Comparison of ENCODE assay signal across 22 mouse cellular contexts in genomic region chr17:70864117-70864516, GRCm38 (mm10).
"Had no signal": no experiment of that assay in that cellular context is flagged by ENCODE, and none has a peak within 500 bp of the region (broad histone marks: within the 10 kb centered on the region; RNA-seq: fewer than 3 reads in every experiment).

No protein-coding gene starts in this region.

- DNase-seq: gastrocnemius, postnatal 25 days; heart, adult 18-20 months; heart, postnatal 10 days; heart, postnatal 4 days; kidney, adult 18-20 months; kidney, adult 8-10 months; kidney, postnatal 10 days; kidney, postnatal 25 days; kidney, postnatal 4 days; liver; liver, embryonic 13.5 days had no signal

- H3K4me3 ChIP-seq: heart, embryonic 10.5 days; heart, embryonic 12.5 days; hindbrain, embryonic 10.5 days; hindbrain, embryonic 12.5 days; intestine, embryonic 15.5 days; layer of hippocampus, adult 2 months; left cerebral cortex, adult 2 months; limb, embryonic 10.5 days; limb, embryonic 12.5 days; liver, embryonic 13.5 days; liver, embryonic 15.5 days had no signal

- H3K27ac ChIP-seq: heart, embryonic 10.5 days; hindbrain, embryonic 10.5 days; hindbrain, embryonic 12.5 days; hindbrain, embryonic 14.5 days; intestine, embryonic 15.5 days; layer of hippocampus, adult 2 months; left cerebral cortex, adult 2 months; limb, embryonic 10.5 days; limb, embryonic 12.5 days; liver, embryonic 13.5 days; liver, embryonic 15.5 days had no signal

- H3K36me3 ChIP-seq: heart, embryonic 10.5 days; hindbrain, embryonic 12.5 days; intestine, embryonic 15.5 days; limb, embryonic 12.5 days; liver, embryonic 15.5 days had no signal

- H3K9me3 ChIP-seq: heart, embryonic 10.5 days; heart, embryonic 12.5 days; hindbrain, embryonic 10.5 days; hindbrain, embryonic 12.5 days; intestine, embryonic 15.5 days; limb, embryonic 10.5 days; liver, embryonic 13.5 days; liver, embryonic 15.5 days had no signal

- H3K9ac ChIP-seq: heart, embryonic 12.5 days; hindbrain, embryonic 12.5 days; hindbrain, embryonic 14.5 days; intestine, embryonic 15.5 days; limb, embryonic 12.5 days; liver, embryonic 13.5 days; liver, embryonic 15.5 days had no signal

- H3K27me3 ChIP-seq: heart, embryonic 12.5 days; hindbrain, embryonic 12.5 days; intestine, embryonic 15.5 days; limb, embryonic 12.5 days; liver, embryonic 13.5 days; liver, embryonic 15.5 days had no signal

- H3K4me1 ChIP-seq: heart, embryonic 10.5 days; heart, embryonic 12.5 days; hindbrain, embryonic 10.5 days; hindbrain, embryonic 12.5 days; limb, embryonic 10.5 days; limb, embryonic 12.5 days; liver, embryonic 13.5 days; liver, embryonic 15.5 days had no signal
